Mouse (Mus musculus) CH12.LX (cell line): Measurements from ENCODE around the gene Doc2g. TPM values are rescaled to one million over a fixed set of nuclear protein-coding genes. Genes with fewer than 3 reads are reported as not detected.

Experiments
- DNase-seq: peaks from one replicate; pipeline ENCODE4 v3.0.0-alpha.2; 2013; ENCODE audit errors: extremely low read depth
- H3K27ac ChIP-seq: 2 replicates; pipeline ENCODE4 v1.5.1; 2012; ENCODE audit warnings: low read depth, mild to moderate bottlenecking, control low read depth, moderate library complexity; ENCODE audit not compliant: insufficient read depth
- H3K27me3 ChIP-seq: replicated peaks from 2 replicates; pipeline ENCODE3; 2012; ENCODE audit warnings: inconsistent platforms
- H3K36me3 ChIP-seq, 2 experiments: replicated peaks in 1 of 2; 2 replicates each; pipeline versions ENCODE3 to v1.6.1; 2012; ENCODE audit warnings: inconsistent platforms in 1 of 2, low read length in 1 of 2, mild to moderate bottlenecking in 1 of 2, mixed read lengths in 1 of 2, moderate library complexity in 1 of 2; ENCODE audit not compliant: control insufficient read depth in 1 of 2, insufficient read depth in 1 of 2
- H3K4me1 ChIP-seq, 2 experiments: 2 replicates each; pipeline ENCODE4 v1.6.1; 2012; ENCODE audit warnings: inconsistent platforms in 1 of 2, moderate library complexity in 1 of 2; ENCODE audit not compliant: insufficient read depth in 2 of 2, control insufficient read depth in 1 of 2
- H3K4me2 ChIP-seq: 2 replicates; pipeline ENCODE4 v1.6.1; 2012; ENCODE audit warnings: low read depth, mild to moderate bottlenecking, control low read depth; ENCODE audit not compliant: poor library complexity, insufficient read depth, severe bottlenecking
- H3K4me3 ChIP-seq, 3 experiments: fragments of 150-350 bp in 1 of 3; sonication (generic) in 1 of 3; replicated peaks in 1 of 3; 2 replicates each; pipeline versions ENCODE3 to v1.5.1; 2011 to 2012; ENCODE audit warnings: low read depth in 2 of 3, low read length in 2 of 3, mild to moderate bottlenecking in 2 of 3, moderate library complexity in 2 of 3, control low read depth in 1 of 3, improper control_type of control experiment in 1 of 3, inconsistent platforms in 1 of 3, mixed read lengths in 1 of 3; ENCODE audit not compliant: poor library complexity in 1 of 3
- H3K79me2 ChIP-seq: replicated peaks from 2 replicates; pipeline ENCODE4 v1.6.1; 2012; ENCODE audit warnings: mild to moderate bottlenecking, moderate library complexity; ENCODE audit not compliant: control insufficient read depth, poor library complexity, insufficient read depth, severe bottlenecking; ENCODE audit errors: extremely low read depth
- H3K9ac ChIP-seq: 2 replicates; pipeline ENCODE4 v1.6.1; 2012; ENCODE audit warnings: low read depth, mild to moderate bottlenecking, control low read depth, moderate library complexity; ENCODE audit not compliant: insufficient read depth
- H3K9me3 ChIP-seq: replicated peaks from 2 replicates; pipeline ENCODE3; 2012; ENCODE audit warnings: low read length, inconsistent platforms, mixed read lengths
- BHLHE40 ChIP-seq: IDR thresholded peaks from 2 replicates; pipeline ENCODE4 v1.6.1; 2011; ENCODE audit warnings: mild to moderate bottlenecking, low read depth, low read length, improper control_type of control experiment
- CHD1 ChIP-seq: IDR thresholded peaks from 2 replicates; pipeline ENCODE4 v1.6.1; 2012; ENCODE audit warnings: low read depth, low read length, improper control_type of control experiment, inconsistent platforms
- CHD2 ChIP-seq: IDR thresholded peaks from 2 replicates; pipeline ENCODE4 v1.6.1; 2011; ENCODE audit warnings: low read length, improper control_type of control experiment
- CTCF ChIP-seq, 2 experiments: IDR thresholded peaks in 1 of 2; conservative IDR thresholded peaks in 1 of 2; 2 replicates each; pipeline ENCODE4 v1.5.1; 2011 to 2012; ENCODE audit warnings: low read depth in 2 of 2, low read length in 2 of 2, improper control_type of control experiment in 1 of 2, inconsistent platforms in 1 of 2, mild to moderate bottlenecking in 1 of 2, moderate library complexity in 1 of 2
- E2F4 ChIP-seq: IDR thresholded peaks from 2 replicates; pipeline ENCODE4 v1.6.1; 2011; ENCODE audit warnings: low read depth, low read length, improper control_type of control experiment; ENCODE audit not compliant: insufficient replicate concordance
- ELF1 ChIP-seq: IDR thresholded peaks from 2 replicates; pipeline ENCODE4 v1.6.1; 2014; ENCODE audit warnings: low read depth, mild to moderate bottlenecking, inconsistent platforms, low read length, improper control_type of control experiment
- EP300 ChIP-seq: IDR thresholded peaks from 2 replicates; pipeline ENCODE4 v1.6.1; 2011; ENCODE audit warnings: low read length, improper control_type of control experiment
- ETS1 ChIP-seq: conservative IDR thresholded peaks from 2 replicates; pipeline ENCODE4 v1.6.1; 2012; ENCODE audit warnings: low read depth, mild to moderate bottlenecking, inconsistent platforms, low read length, improper control_type of control experiment, moderate library complexity
- IRF4 ChIP-seq: IDR thresholded peaks from 2 replicates; pipeline ENCODE4 v1.6.1; 2014; ENCODE audit warnings: low read depth, mild to moderate bottlenecking, inconsistent platforms, low read length, improper control_type of control experiment
- JUN ChIP-seq: IDR thresholded peaks from 2 replicates; pipeline ENCODE4 v1.6.1; 2011; ENCODE audit warnings: low read depth, mild to moderate bottlenecking, low read length, improper control_type of control experiment, moderate library complexity; ENCODE audit not compliant: insufficient read depth
- JUND ChIP-seq: conservative IDR thresholded peaks from 2 replicates; pipeline ENCODE4 v1.6.1; 2011; ENCODE audit warnings: low read depth, low read length, improper control_type of control experiment
- MAX ChIP-seq: IDR thresholded peaks from 2 replicates; pipeline ENCODE4 v1.6.1; 2011; ENCODE audit warnings: low read length, improper control_type of control experiment
- MAZ ChIP-seq: IDR thresholded peaks from 2 replicates; pipeline ENCODE4 v1.6.1; 2012; ENCODE audit warnings: low read depth, mild to moderate bottlenecking, inconsistent platforms, low read length, improper control_type of control experiment, moderate library complexity
- MEF2A ChIP-seq: IDR thresholded peaks from 2 replicates; pipeline ENCODE4 v1.6.1; 2014; ENCODE audit warnings: low read depth, mild to moderate bottlenecking, inconsistent platforms, low read length, improper control_type of control experiment, borderline replicate concordance
- MXI1 ChIP-seq: IDR thresholded peaks from 2 replicates; pipeline ENCODE4 v1.6.1; 2011; ENCODE audit warnings: mild to moderate bottlenecking, low read depth, low read length, improper control_type of control experiment
- MYC ChIP-seq: IDR thresholded peaks from 2 replicates; pipeline ENCODE4 v1.6.1; 2011; ENCODE audit warnings: low read depth, mild to moderate bottlenecking, improper control_type of control experiment, low read length
- NELFE ChIP-seq: IDR thresholded peaks from 2 replicates; pipeline ENCODE4 v1.6.1; 2011; ENCODE audit warnings: low read depth, low read length, improper control_type of control experiment
- POLR2AphosphoS2 ChIP-seq: IDR thresholded peaks from 2 replicates; pipeline ENCODE4 v1.6.1; 2011; ENCODE audit warnings: low read depth, low read length, improper control_type of control experiment
- RCOR1 ChIP-seq: conservative IDR thresholded peaks from 2 replicates; pipeline ENCODE4 v1.6.1; 2012; ENCODE audit warnings: low read depth, mild to moderate bottlenecking, inconsistent platforms, low read length, improper control_type of control experiment
- SIN3A ChIP-seq: IDR thresholded peaks from 2 replicates; pipeline ENCODE4 v1.6.1; 2012; ENCODE audit warnings: low read length, improper control_type of control experiment, inconsistent platforms
- SMC3 ChIP-seq: IDR thresholded peaks from 2 replicates; pipeline ENCODE4 v1.6.1; 2011; ENCODE audit warnings: low read depth, low read length, improper control_type of control experiment
- TCF12 ChIP-seq: IDR thresholded peaks from 2 replicates; pipeline ENCODE4 v1.6.1; 2014; ENCODE audit warnings: low read depth, mild to moderate bottlenecking, inconsistent platforms, low read length, improper control_type of control experiment
- USF2 ChIP-seq: conservative IDR thresholded peaks from 2 replicates; pipeline ENCODE4 v1.6.1; 2011; ENCODE audit warnings: low read depth, low read length, improper control_type of control experiment
- ZMIZ1 ChIP-seq: IDR thresholded peaks from 2 replicates; pipeline ENCODE4 v1.6.1; 2012; ENCODE audit warnings: low read depth, mild to moderate bottlenecking, inconsistent platforms, low read length, improper control_type of control experiment
- ZNF384 ChIP-seq: IDR thresholded peaks from 2 replicates; pipeline ENCODE4 v1.6.1; 2012; ENCODE audit warnings: low read depth, low read length, improper control_type of control experiment, inconsistent platforms
- dilution Hi-C: fragments of 300-500 bp; cut with MboI; formaldehyde crosslinking; loops from 2 replicates; pipeline ENCODE4 v1.14.3; 2020; ENCODE audit warnings: low sequenced_read_pairs; ENCODE audit not compliant: extremely low pct_unique_long_range_greater_than_20kb, extremely low pct_ligation_motif_present
- in situ Hi-C: fragments of 300-500 bp; cut with MboI; formaldehyde crosslinking; loops from 3 replicates; pipeline ENCODE4 v1.14.3; 2019; ENCODE audit warnings: low sequenced_read_pairs, low pct_ligation_motif_present, low pct_unique_long_range_greater_than_20kb, mixed read lengths
- polyA plus RNA-seq: library from polyadenylated mRNA; unstranded; fragments of >175 nt; gene quantifications from 2 replicates; pipeline ENCODE4 v1.2.1, GENCODE M21; 2012; ENCODE audit warnings: low read depth; ENCODE audit not compliant: insufficient read length
- total RNA-seq, 2 experiments: library from RNA; depleted of rRNA; stranded (reverse); fragments of 300-350 nt in 1 of 2; fragments of >200 nt in 1 of 2; gene quantifications; 2 replicates each; pipeline ENCODE4 v1.2.3; 2012 to 2014

Gene Doc2g
- total and polyA plus RNA-seq, 3 experiments, result 2.1 to 6.4 (median 5.2) TPM

DNA sequence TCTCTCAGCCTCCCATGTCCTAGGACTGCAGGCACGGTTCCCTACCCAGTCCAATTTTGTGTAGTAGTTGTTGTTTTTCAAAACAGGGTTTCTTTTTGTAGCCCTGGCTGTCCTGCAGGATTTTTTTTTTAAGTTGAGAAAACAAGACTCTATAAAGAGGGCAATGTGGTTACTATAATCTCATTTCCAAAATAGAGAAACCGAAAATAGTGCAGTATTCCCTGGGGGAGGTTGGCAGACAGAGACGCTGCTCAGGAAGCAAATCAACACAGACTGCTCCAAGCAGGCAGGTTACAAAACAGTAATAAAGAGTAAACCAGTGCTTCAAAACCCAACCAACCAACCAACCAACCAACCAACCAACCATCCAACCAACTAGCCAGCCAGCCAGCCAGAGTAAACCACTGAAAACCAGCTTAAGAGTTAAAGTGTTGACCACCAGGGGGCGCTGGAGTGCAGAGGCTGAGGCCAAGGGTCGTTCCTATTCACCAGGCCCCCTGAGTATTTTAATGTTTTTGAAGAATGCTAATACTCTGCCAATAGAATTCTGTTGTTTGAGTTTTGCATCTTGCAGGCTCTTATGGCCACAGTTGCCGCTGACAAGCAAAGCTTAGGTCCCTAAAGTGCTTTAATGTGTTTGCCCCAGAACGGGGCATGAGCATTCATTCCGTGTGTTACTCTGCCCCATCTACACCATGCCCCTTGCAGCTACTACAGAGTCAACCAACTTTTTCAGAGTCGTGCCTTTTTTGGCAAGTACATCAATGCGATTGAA is 48.8 kb downstream of the Doc2g start (continued):
- 0 out of 2 replicates have a peak, but pooled peaks have one; percentile 19 for TF ChIP-seq BHLHE40
- peak; percentile 76 to 88 for TF ChIP-seq CTCF (conservative IDR thresholded peaks at IDR 0.05 in 1 of 2, IDR thresholded peaks at IDR 0.05 in 1 of 2; ENCODE audit: low read depth in 2 of 2, low read length in 2 of 2)
- TF ChIP-seq ETS1, result 0 out of 2 replicates have a peak, but pooled peaks have one; percentile 10
- peak; percentile 54; the same call in 1 of the 2 replicates for TF ChIP-seq SIN3A
- 0 out of 2 replicates have a peak, but pooled peaks have one; percentile 26 for TF ChIP-seq MXI1
- no peak for TF ChIP-seq ZMIZ1
- peak; percentile 70 for TF ChIP-seq ZNF384

- dilution Hi-C loops (no loop called here), in situ Hi-C loops (loop anchor here (5.0 kb wide), 2 partner anchors 35 kb away; no protein-coding TSS in a partner anchor)
- H3K27me3 ChIP-seq, result no peaks in the 10 kb centered on the region
- TF ChIP-seq RCOR1 (peak; percentile 90), JUND (peak; percentile 92), EP300 (peak; percentile 96), SMC3 (peak; percentile 34; the same call in 1 of the 2 replicates), IRF4 (peak; percentile 93), E2F4 (no peak), MAX (peak; percentile 58; the same call in 1 of the 2 replicates), TCF12 (peak; percentile 87), ETS1 (peak; percentile 76), MXI1 (0 out of 2 replicates have a peak, but pooled peaks have one; percentile 36), BHLHE40 (peak; percentile 68), NELFE (no peak), CHD2 (peak; percentile 81), MYC (peak; percentile 49; the same call in 1 of the 2 replicates), USF2 (no peak), ELF1 (0 out of 2 replicates have a peak, but pooled peaks have one; percentile 28), CHD1 (no peak), MEF2A (0 out of 2 replicates have a peak, but pooled peaks have one; percentile 68), POLR2AphosphoS2 (no peak), ZNF384 (peak; percentile 94), SIN3A (peak; percentile 72; the same call in 1 of the 2 replicates), MAZ (0 out of 2 replicates have a peak, but pooled peaks have one; percentile 57), ZMIZ1 (no peak), JUN (peak; percentile 84)
- H3K4me1 ChIP-seq, result peaks cover 9 to 39% of the 10 kb centered on the region in 2 experiments; a peak in 3 of 4 replicates
- peak overlapping the region; percentile 77 for H3K27ac ChIP-seq
- no peaks in the 10 kb centered on the region for H3K36me3 ChIP-seq
- no peak overlapping the region for H3K4me3 ChIP-seq
- H3K9me3 ChIP-seq, result peaks cover 2% of the 10 kb centered on the region
- no peak overlapping the region; the same call in 1 of the 2 replicates for H3K9ac ChIP-seq
- no peaks in the 10 kb centered on the region for H3K79me2 ChIP-seq
- DNase-seq, result peak; percentile 86
- peak overlapping the region; percentile 45; the same call in 1 of the 2 replicates for H3K4me2 ChIP-seq
Observed at GRCm38 (mm10) chr19:4052516-4053030, 49.5 kb downstream of the Doc2g start.
